Mouse (Mus musculus): Measurements from ENCODE around the gene Rreb1. TPM values are rescaled to one million over a fixed set of nuclear protein-coding genes. Genes with fewer than 3 reads are reported as not detected.
"Not testable (repeated sequence)": the region's sequence is repeated elsewhere in the genome, so short reads cannot be mapped to it uniquely, and the experiment has no call there.

Gene Rreb1
- total RNA-seq, 2 experiments from 2014 or later = 38.0 to 55.6 TPM

- intact Hi-C loops (cut with DNase I) = loop anchor here (5.0 kb wide), 5 partner anchors 48 to 373 kb away; partner anchors contain the start of gene Rreb1
- no peak for DNase-seq (ENCODE audit: low spot score)
Measured at GRCm38 (mm10) chr13:37824956-37825645, 46.9 kb downstream of the Rreb1 start.

- intact Hi-C loops (cut with DNase I) = loop anchor here (5.0 kb wide), 4 partner anchors 117 to 373 kb away; no protein-coding TSS in a partner anchor
- DNase-seq (ENCODE audit: low spot score) = peak; percentile 52
Measured at GRCm38 (mm10) chr13:37825646-37826280, 47.6 kb downstream of the Rreb1 start.

GRCm38 (mm10) chr13:37826281-37826993 is 48.2 kb downstream of the Rreb1 start:
- intact Hi-C loops (cut with DNase I) = loop anchor here (5.0 kb wide), 4 partner anchors 116 to 374 kb away; no protein-coding TSS in a partner anchor

GRCm38 (mm10) chr13:37826994-37827262 is 48.7 kb downstream of the Rreb1 start:
- no peak for DNase-seq (ENCODE audit: low spot score)
- intact Hi-C loops (cut with DNase I) = loop anchor here (5.0 kb wide), 4 partner anchors 115 to 375 kb away; no protein-coding TSS in a partner anchor

More at GRCm38 (mm10) chr13:37826281-37826993, 48.2 kb downstream of the Rreb1 start:
- DNase-seq (ENCODE audit: low spot score) = peak; percentile 56

- DNase-seq (ENCODE audit: low spot score) = peak; percentile 60
- intact Hi-C loops (cut with DNase I) = loop anchor here (5.0 kb wide), 4 partner anchors 115 to 375 kb away; no protein-coding TSS in a partner anchor
Measured at GRCm38 (mm10) chr13:37827263-37827995, 49.2 kb downstream of the Rreb1 start.

GRCm38 (mm10) chr13:37827996-37828579 is 49.9 kb downstream of the Rreb1 start:
- intact Hi-C loops (cut with DNase I) = loop anchor here (2.0 to 5.0 kb wide), 5 partner anchors 27 to 376 kb away; no protein-coding TSS in a partner anchor
- DNase-seq (ENCODE audit: low spot score) = no peak

GRCm38 (mm10) chr13:37828928-37829327 is 50.7 kb downstream of the Rreb1 start:
- intact Hi-C loops (cut with DNase I) = loop anchor here (2.0 to 5.0 kb wide), 5 partner anchors 26 to 377 kb away; no protein-coding TSS in a partner anchor
- DNase-seq (ENCODE audit: low spot score) = no peak

GRCm38 (mm10) chr13:37830256-37830655 is 52.1 kb downstream of the Rreb1 start:
- intact Hi-C loops (cut with DNase I) = loop anchor here (5.0 kb wide), 1 partner anchor 62 kb away; no protein-coding TSS in a partner anchor
- no peak for DNase-seq (ENCODE audit: low spot score)

GRCm38 (mm10) chr13:37830874-37831311 is 52.7 kb downstream of the Rreb1 start:
- no peak for DNase-seq (ENCODE audit: low spot score)
- intact Hi-C loops (cut with DNase I) = loop anchor here (5.0 kb wide), 1 partner anchor 61 kb away; no protein-coding TSS in a partner anchor

GRCm38 (mm10) chr13:37832481-37832880 is 54.3 kb downstream of the Rreb1 start:
- no peak for DNase-seq (ENCODE audit: low spot score)
- intact Hi-C loops (cut with DNase I) = loop anchor here (5.0 kb wide), 1 partner anchor 60 kb away; no protein-coding TSS in a partner anchor

- intact Hi-C loops (cut with DNase I) = loop anchor here (5.0 kb wide), 1 partner anchor 59 kb away; no protein-coding TSS in a partner anchor
- DNase-seq (ENCODE audit: low spot score) = no peak
Measured at GRCm38 (mm10) chr13:37833500-37833899, 55.3 kb downstream of the Rreb1 start.

- no peak for DNase-seq (ENCODE audit: low spot score)
- intact Hi-C loops (cut with DNase I) = no loop called here
Measured at GRCm38 (mm10) chr13:37835296-37835695, 57.1 kb downstream of the Rreb1 start.

GRCm38 (mm10) chr13:37835811-37836210 is 57.6 kb downstream of the Rreb1 start:
- intact Hi-C loops (cut with DNase I); DNase-seq (ENCODE audit: low spot score): not testable (repeated sequence)

GRCm38 (mm10) chr13:37837372-37837771 is 59.2 kb downstream of the Rreb1 start:
- no peak for DNase-seq (ENCODE audit: low spot score)
- intact Hi-C loops (cut with DNase I) = no loop called here

- intact Hi-C loops (cut with DNase I) = no loop called here
- DNase-seq (ENCODE audit: low spot score) = no peak
Measured at GRCm38 (mm10) chr13:37838260-37839183, 60.3 kb downstream of the Rreb1 start.

- intact Hi-C loops (cut with DNase I) = no loop called here
- DNase-seq (ENCODE audit: low spot score) = no peak
Measured at GRCm38 (mm10) chr13:37843241-37843640, 65.0 kb downstream of the Rreb1 start.

GRCm38 (mm10) chr13:37843844-37844243 is 65.6 kb downstream of the Rreb1 start:
- no peak for DNase-seq (ENCODE audit: low spot score)
- intact Hi-C loops (cut with DNase I) = no loop called here

GRCm38 (mm10) chr13:37845156-37845555 is 67.0 kb downstream of the Rreb1 start:
- no peak for DNase-seq (ENCODE audit: low spot score)
- intact Hi-C loops (cut with DNase I) = no loop called here

All from heart, postnatal 25 days (tissue).